Mouse (Mus musculus) intestine, embryonic 16.5 days (tissue): ENCODE measurements around the gene Idh3a. TPM values are rescaled to one million over a fixed set of nuclear protein-coding genes. Genes with fewer than 3 reads are reported as not detected.

Experiments used
- ATAC-seq: fragments of 200-750 bp; cut with Nextera tagmentation; 2 replicates; pipeline ENCODE4 v1.8.0; 2017; ENCODE audit warnings: moderate TSS enrichment, moderate library complexity
- H3K27ac ChIP-seq: fragments of 300-500 bp; sonication (generic); 2 replicates; pipeline ENCODE4 v1.5.1; 2014; ENCODE audit warnings: mild to moderate bottlenecking, low read length
- H3K27me3 ChIP-seq: fragments of 300-500 bp; sonication (generic); replicated peaks from 2 replicates; pipeline ENCODE4 v1.6.1; 2014; ENCODE audit warnings: low read length, control low read depth, mixed read lengths; ENCODE audit not compliant: control insufficient read depth, insufficient read depth
- H3K36me3 ChIP-seq: fragments of 300-500 bp; sonication (generic); 2 replicates; pipeline ENCODE4 v1.6.1; 2014; ENCODE audit warnings: low read length, control low read depth; ENCODE audit not compliant: control insufficient read depth, insufficient read depth
- H3K4me1 ChIP-seq: fragments of 300-500 bp; sonication (generic); 2 replicates; pipeline ENCODE4 v1.6.1; 2014; ENCODE audit warnings: low read length, control low read depth, mixed read lengths; ENCODE audit not compliant: control insufficient read depth, insufficient read depth
- H3K4me2 ChIP-seq: fragments of 300-500 bp; sonication (generic); 2 replicates; pipeline ENCODE4 v1.6.1; 2014; ENCODE audit warnings: low read depth, low read length, control low read depth
- H3K4me3 ChIP-seq: fragments of 300-500 bp; sonication (generic); 2 replicates; pipeline ENCODE4 v1.5.1; 2014; ENCODE audit warnings: mild to moderate bottlenecking, low read length
- H3K9ac ChIP-seq: fragments of 300-500 bp; sonication (generic); 2 replicates; pipeline ENCODE4 v1.6.1; 2014; ENCODE audit warnings: low read depth, low read length
- H3K9me3 ChIP-seq: fragments of 300-500 bp; sonication (generic); 2 replicates; pipeline ENCODE4 v1.6.1; 2016; ENCODE audit warnings: low read length, control low read depth; ENCODE audit not compliant: control insufficient read depth
- WGBS: fragments of 180-500 bp; shearing (Covaris S2); extraction: QIAGEN DNeasy Blood & Tissue Kit; methylation state at CpG from one replicate; pipeline ENCODE4 v1.1.7; 2014; 5-methylcytosine and 5-hydroxymethylcytosine counted together
- polyA plus RNA-seq: library from polyadenylated mRNA; unstranded; fragments of >200 nt; fragmentation: Nextera tagmentation; extraction: Ambion mirVana; gene quantifications from 2 replicates; pipeline ENCODE4 v1.2.1, GENCODE M21; 2015

The Idh3a gene
- polyA plus RNA-seq, 1 experiment from 2014 or later = 213 TPM

- no peak overlapping the region for H3K27ac ChIP-seq
- ATAC-seq = no peak
- peaks cover 7% of the 10 kb centered on the region for H3K36me3 ChIP-seq
- H3K9ac ChIP-seq = no peak overlapping the region
- H3K4me3 ChIP-seq = no peak overlapping the region
- H3K27me3 ChIP-seq = no peaks in the 10 kb centered on the region
- H3K4me1 ChIP-seq = no peaks in the 10 kb centered on the region
- no peak overlapping the region for H3K4me2 ChIP-seq
- H3K9me3 ChIP-seq = no peaks in the 10 kb centered on the region
- WGBS = 58% methylated on average over 4 of the region's 4 CpGs
Observed at GRCm38 (mm10) chr9:54604886-54605285, 18.8 kb downstream of the Idh3a start.

- H3K4me2 ChIP-seq = no peak overlapping the region
- WGBS = 78% methylated on average over 5 of the region's 5 CpGs
- no peak overlapping the region for H3K4me3 ChIP-seq
- no peaks in the 10 kb centered on the region for H3K4me1 ChIP-seq
- H3K27me3 ChIP-seq = no peaks in the 10 kb centered on the region
- ATAC-seq = no peak
- no peaks in the 10 kb centered on the region for H3K9me3 ChIP-seq
- no peak overlapping the region for H3K9ac ChIP-seq
- no peaks in the 10 kb centered on the region for H3K36me3 ChIP-seq
- no peak overlapping the region for H3K27ac ChIP-seq
Observed at GRCm38 (mm10) chr9:54612781-54613191, 26.7 kb downstream of the Idh3a start.

DNA sequence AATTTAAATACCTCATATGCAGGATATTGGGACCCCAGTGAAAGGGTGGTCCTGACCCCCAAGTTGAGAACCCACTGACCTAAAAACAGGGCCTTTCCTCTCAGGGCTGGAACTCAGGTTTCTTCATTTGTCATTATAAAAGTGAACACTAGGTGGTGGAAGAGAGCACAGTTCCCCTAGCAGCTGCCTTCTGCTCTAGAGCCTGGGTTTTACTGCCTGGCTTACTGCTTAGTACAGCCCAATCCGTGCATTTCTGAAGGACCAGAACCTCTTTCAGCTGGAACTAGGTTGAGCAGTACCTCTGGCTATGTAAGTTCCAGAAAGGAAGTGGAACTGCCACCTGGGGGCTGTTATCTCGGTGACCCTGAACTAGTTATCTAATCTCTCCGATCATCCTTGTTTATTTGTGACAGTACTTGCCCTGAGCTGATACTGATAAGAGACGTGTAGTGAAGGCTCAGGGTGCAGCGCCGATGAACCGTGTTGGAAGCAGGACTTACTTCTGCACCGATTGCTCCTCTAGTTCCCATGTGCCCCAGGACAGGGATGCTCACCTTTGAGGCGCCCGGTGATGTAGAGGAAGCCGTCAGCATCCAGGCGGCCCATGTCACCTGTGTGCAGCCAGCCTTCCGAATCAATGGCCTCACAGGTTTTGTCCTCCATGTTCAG lies 28.2 kb downstream of the Idh3a start:
- 49% methylated on average over 13 of the region's 13 CpGs for WGBS

GRCm38 (mm10) chr9:54627240-54627639 lies 41.1 kb downstream of the Idh3a start:
- Histone ChIP-seq H3K27ac (no peak overlapping the region), H3K4me1 (no peaks in the 10 kb centered on the region), H3K36me3 (no peaks in the 10 kb centered on the region), H3K9ac (no peak overlapping the region), H3K4me2 (no peak overlapping the region), H3K27me3 (no peaks in the 10 kb centered on the region), H3K9me3 (no peaks in the 10 kb centered on the region), H3K4me3 (no peak overlapping the region)
- no peak for ATAC-seq
- 86% methylated on average over 5 of the region's 5 CpGs for WGBS

More for the DNA sequence above, 28.2 kb downstream of the Idh3a start:
- H3K27ac ChIP-seq = no peak overlapping the region
- H3K36me3 ChIP-seq = no peaks in the 10 kb centered on the region
- H3K27me3 ChIP-seq = no peaks in the 10 kb centered on the region
- ATAC-seq = peak; percentile 63
- no peak overlapping the region for H3K4me2 ChIP-seq
- H3K9me3 ChIP-seq = no peaks in the 10 kb centered on the region
- H3K9ac ChIP-seq = no peak overlapping the region
- no peak overlapping the region for H3K4me3 ChIP-seq
- H3K4me1 ChIP-seq = no peaks in the 10 kb centered on the region

DNA sequence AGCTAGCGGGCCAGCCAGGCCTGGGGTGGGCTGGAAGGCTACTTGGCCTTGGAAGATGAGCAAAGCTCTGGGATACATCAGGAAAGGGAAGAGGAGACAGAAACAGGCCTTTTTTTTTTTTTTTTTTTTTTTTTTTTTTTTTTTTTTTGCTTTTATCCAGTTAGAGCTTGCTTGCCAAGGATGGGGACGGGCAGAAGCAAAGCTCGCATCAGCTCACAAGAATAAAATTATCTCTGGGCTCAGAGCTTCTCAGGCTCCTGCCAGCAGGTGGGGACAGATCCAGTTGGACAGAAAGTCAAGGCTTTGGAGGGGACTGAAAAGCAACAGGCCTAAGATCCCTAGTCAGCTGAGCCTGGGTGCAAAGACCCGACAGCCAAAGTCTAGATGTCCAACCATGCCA lies 42.6 kb downstream of the Idh3a start:
- H3K27me3 ChIP-seq = no peaks in the 10 kb centered on the region
- WGBS = 73% methylated on average over 4 of the region's 4 CpGs
- no peak overlapping the region for H3K4me2 ChIP-seq
- no peak overlapping the region for H3K9ac ChIP-seq
- no peaks in the 10 kb centered on the region for H3K9me3 ChIP-seq
- no peak for ATAC-seq
- no peak overlapping the region for H3K27ac ChIP-seq
- H3K4me1 ChIP-seq = no peaks in the 10 kb centered on the region
- no peaks in the 10 kb centered on the region for H3K36me3 ChIP-seq
- H3K4me3 ChIP-seq = no peak overlapping the region

- 81% methylated on average over 5 of the region's 5 CpGs for whole genome bisulfite sequencing
- no peak for ATAC-seq
- no peaks in the 10 kb centered on the region for H3K9me3 ChIP-seq
Observed at GRCm38 (mm10) chr9:54629613-54630261, 43.6 kb downstream of the Idh3a start.

DNA sequence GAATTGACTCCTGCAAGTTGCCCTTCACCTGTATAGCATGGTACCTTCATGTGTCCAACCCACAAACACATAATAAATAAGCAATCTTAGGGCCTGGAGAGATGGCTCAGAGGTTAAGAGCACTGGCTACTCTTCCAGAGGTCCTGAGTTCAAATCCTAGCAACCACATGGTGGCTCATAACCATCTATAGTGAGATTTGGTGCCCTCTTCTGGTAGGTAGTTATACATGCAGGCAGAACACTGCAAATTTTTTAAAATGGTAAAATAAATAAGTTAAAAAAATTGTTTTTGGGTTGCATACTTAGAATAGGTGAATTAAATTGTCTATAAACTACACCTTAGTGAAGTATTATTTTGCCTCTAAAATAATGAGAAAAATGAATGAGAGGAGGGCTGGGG lies 44.8 kb downstream of the Idh3a start:
- Histone ChIP-seq H3K4me2 (no peak overlapping the region), H3K36me3 (no peaks in the 10 kb centered on the region), H3K4me1 (no peaks in the 10 kb centered on the region), H3K27ac (no peak overlapping the region), H3K27me3 (no peaks in the 10 kb centered on the region), H3K9me3 (no peaks in the 10 kb centered on the region), H3K9ac (no peak overlapping the region), H3K4me3 (no peak overlapping the region)
- ATAC-seq = no peak

More at GRCm38 (mm10) chr9:54629613-54630261, 43.6 kb downstream of the Idh3a start:
- Histone ChIP-seq H3K4me1 (no peaks in the 10 kb centered on the region), H3K4me3 (no peak overlapping the region), H3K27ac (no peak overlapping the region), H3K9ac (no peak overlapping the region), H3K27me3 (no peaks in the 10 kb centered on the region), H3K36me3 (no peaks in the 10 kb centered on the region), H3K4me2 (no peak overlapping the region)

- no peak for ATAC-seq
- no peak overlapping the region for H3K27ac ChIP-seq
- H3K27me3 ChIP-seq = no peaks in the 10 kb centered on the region
- no peaks in the 10 kb centered on the region for H3K36me3 ChIP-seq
- WGBS = 66% methylated on average over 2 of the region's 2 CpGs
- no peaks in the 10 kb centered on the region for H3K9me3 ChIP-seq
- H3K4me3 ChIP-seq = no peak overlapping the region
- no peak overlapping the region for H3K4me2 ChIP-seq
- H3K4me1 ChIP-seq = no peaks in the 10 kb centered on the region
- H3K9ac ChIP-seq = no peak overlapping the region
Observed at GRCm38 (mm10) chr9:54633401-54633800, 47.3 kb downstream of the Idh3a start.

- no peak overlapping the region for H3K4me3 ChIP-seq
- no peaks in the 10 kb centered on the region for H3K9me3 ChIP-seq
- H3K4me2 ChIP-seq = no peak overlapping the region
- H3K9ac ChIP-seq = no peak overlapping the region
- H3K27me3 ChIP-seq = no peaks in the 10 kb centered on the region
- WGBS = 48% methylated on average over 5 of the region's 5 CpGs
- no peaks in the 10 kb centered on the region for H3K36me3 ChIP-seq
- no peak overlapping the region for H3K27ac ChIP-seq
- H3K4me1 ChIP-seq = no peaks in the 10 kb centered on the region
- no peak for ATAC-seq
Observed at GRCm38 (mm10) chr9:54637510-54638314, 51.6 kb downstream of the Idh3a start.
